Mouse (Mus musculus) intestine, embryonic 15.5 days (tissue): ENCODE data around the gene Hspb9. TPM values are rescaled to one million over a fixed set of nuclear protein-coding genes. Genes with fewer than 3 reads are reported as not detected.

Source experiments
- ATAC-seq: fragments of 200-750 bp; cut with Nextera tagmentation; 2 replicates; pipeline ENCODE4 v1.8.0; 2017; ENCODE audit warnings: moderate TSS enrichment, moderate library complexity
- H3K27ac ChIP-seq: fragments of 300-500 bp; sonication (generic); 2 replicates; pipeline ENCODE4 v1.5.1; 2015; ENCODE audit warnings: mild to moderate bottlenecking, inconsistent platforms
- H3K27me3 ChIP-seq: fragments of 300-500 bp; sonication (generic); replicated peaks from 2 replicates; pipeline ENCODE4 v1.6.1; 2015; ENCODE audit warnings: inconsistent platforms
- H3K36me3 ChIP-seq: fragments of 300-500 bp; sonication (generic); 2 replicates; pipeline ENCODE4 v1.6.1; 2015; ENCODE audit warnings: inconsistent platforms
- H3K4me1 ChIP-seq: fragments of 300-500 bp; sonication (generic); replicated peaks from 2 replicates; pipeline ENCODE4 v1.6.1; 2015; ENCODE audit warnings: inconsistent platforms
- H3K4me2 ChIP-seq: fragments of 300-500 bp; sonication (generic); replicated peaks from 2 replicates; pipeline ENCODE4 v1.6.1; 2015; ENCODE audit warnings: mild to moderate bottlenecking, inconsistent platforms
- H3K4me3 ChIP-seq: fragments of 300-500 bp; sonication (generic); replicated peaks from 2 replicates; pipeline ENCODE4 v1.5.1; 2015; ENCODE audit warnings: inconsistent platforms
- H3K9ac ChIP-seq: fragments of 300-500 bp; sonication (generic); 2 replicates; pipeline ENCODE4 v1.6.1; 2015; ENCODE audit warnings: inconsistent platforms
- H3K9me3 ChIP-seq: fragments of 300-500 bp; sonication (generic); 2 replicates; pipeline ENCODE4 v1.6.1; 2016; ENCODE audit warnings: inconsistent platforms
- WGBS: fragments of 180-500 bp; shearing (Covaris S2); methylation state at CpG from one replicate; pipeline ENCODE4 v1.1.7; 2015; 5-methylcytosine and 5-hydroxymethylcytosine counted together
- polyA plus RNA-seq: library from polyadenylated mRNA; unstranded; fragments of >200 nt; fragmentation: Nextera tagmentation; extraction: Ambion mirVana; gene quantifications from 2 replicates; pipeline ENCODE4 v1.2.1, GENCODE M21; 2015

Hspb9 gene
- polyA plus RNA-seq, 1 experiment from 2014 or later: 0.54 TPM

- Histone ChIP-seq H3K36me3 (no peaks in the 10 kb centered on the region), H3K9me3 (no peaks in the 10 kb centered on the region), H3K9ac (no peak overlapping the region), H3K4me1 (peaks cover 8% of the 10 kb centered on the region), H3K4me2 (no peak overlapping the region), H3K27me3 (peaks cover 16% of the 10 kb centered on the region), H3K27ac (no peak overlapping the region), H3K4me3 (no peak overlapping the region)
- no peak for ATAC-seq
- 89% methylated on average over 3 of the region's 3 CpGs for WGBS
These were observed 41.0 kb downstream of the Hspb9 start for GRCm38 (mm10) chr11:100754693-100755057.

DNA sequence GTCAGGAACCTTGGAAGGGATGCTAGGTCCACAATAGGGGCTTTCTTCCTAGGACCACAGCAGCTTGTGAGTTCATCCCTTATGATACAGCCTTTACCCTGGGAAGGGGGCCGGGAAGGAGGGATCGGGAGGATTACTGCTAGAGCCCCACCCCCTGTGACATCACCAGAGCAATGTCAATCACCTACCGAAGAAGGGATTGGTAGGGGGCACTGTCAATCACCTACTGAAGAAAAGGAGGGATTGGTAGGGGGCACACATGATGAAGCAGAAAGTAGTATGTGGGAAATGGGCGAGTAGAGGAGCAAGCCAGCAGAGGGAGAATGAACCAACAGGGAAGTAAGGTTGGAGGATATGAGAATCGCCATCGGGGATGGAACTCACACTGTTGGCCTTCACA lies 42.8 kb downstream of the Hspb9 start:
- Histone ChIP-seq H3K27me3 (peaks cover 19% of the 10 kb centered on the region), H3K4me3 (no peak overlapping the region), H3K27ac (no peak overlapping the region), H3K4me1 (peaks cover 13% of the 10 kb centered on the region), H3K9me3 (no peaks in the 10 kb centered on the region), H3K36me3 (no peaks in the 10 kb centered on the region), H3K9ac (no peak overlapping the region), H3K4me2 (no peak overlapping the region)
- ATAC-seq: no peak
- 56% methylated on average over 6 of the region's 6 CpGs for WGBS

DNA sequence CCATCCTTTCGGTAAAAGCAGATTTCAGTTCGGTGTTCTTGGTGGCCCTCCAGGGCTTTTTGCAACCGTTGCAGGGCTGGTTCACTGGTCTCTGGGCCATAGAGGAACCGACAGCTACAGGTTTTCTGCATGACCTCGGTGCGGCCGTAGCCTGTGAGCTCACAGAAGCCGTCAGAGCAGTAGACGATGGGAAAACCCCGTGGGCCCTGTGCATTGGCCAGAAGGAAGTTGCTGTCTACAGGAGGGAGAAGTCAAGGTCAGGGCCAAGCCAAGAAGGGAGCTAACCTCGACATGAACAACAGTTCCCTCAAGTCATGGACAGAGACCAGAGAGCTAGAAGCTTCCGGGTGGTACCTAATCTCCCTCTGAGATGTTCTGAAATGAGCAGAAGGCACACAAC lies 43.9 kb downstream of the Hspb9 start:
- Histone ChIP-seq H3K36me3 (no peaks in the 10 kb centered on the region), H3K9ac (no peak overlapping the region), H3K4me3 (no peak overlapping the region), H3K9me3 (no peaks in the 10 kb centered on the region), H3K4me1 (peaks cover 18% of the 10 kb centered on the region), H3K4me2 (no peak overlapping the region), H3K27ac (no peak overlapping the region), H3K27me3 (peaks cover 22% of the 10 kb centered on the region)
- 87% methylated on average over 12 of the region's 12 CpGs for WGBS
- no peak for ATAC-seq

- Histone ChIP-seq H3K9ac (no peak overlapping the region), H3K27me3 (peaks cover 28% of the 10 kb centered on the region), H3K27ac (no peak overlapping the region), H3K36me3 (no peaks in the 10 kb centered on the region), H3K4me3 (peak overlapping the region; percentile 33), H3K4me2 (peak overlapping the region; percentile 70), H3K9me3 (no peaks in the 10 kb centered on the region), H3K4me1 (peaks cover 18% of the 10 kb centered on the region)
- 2% methylated on average over 35 of the region's 35 CpGs for WGBS
- peak; percentile 50 for ATAC-seq
These were observed 45.3 kb downstream of the Hspb9 start for GRCm38 (mm10) chr11:100758707-100759610.

- WGBS: under 1% methylated on average over 51 of the region's 51 CpGs
- Histone ChIP-seq H3K27me3 (peaks cover 28% of the 10 kb centered on the region), H3K27ac (no peak within 1 kb of the TSS), H3K4me3 (peak within 1 kb of the TSS; percentile 33), H3K9me3 (no peaks in the 10 kb centered on the region), H3K4me1 (peaks cover 18% of the 10 kb centered on the region), H3K36me3 (no peaks in the 10 kb centered on the region), H3K4me2 (peak within 1 kb of the TSS; percentile 70), H3K9ac (no peak within 1 kb of the TSS)
- peak; percentile 36; the same call in 1 of the 2 replicates for ATAC-seq
These were observed 46.1 kb downstream of the Hspb9 start, which contains the start of gene Kcnh4 for GRCm38 (mm10) chr11:100759611-100760233. TSS of gene Kcnh4 (minus strand) at chr11:100759942.

GRCm38 (mm10) chr11:100761547-100762045 lies 47.9 kb downstream of the Hspb9 start:
- peak; percentile 81 for ATAC-seq
- WGBS: under 1% methylated on average over 27 of the region's 27 CpGs
- Histone ChIP-seq H3K4me1 (peaks cover 18% of the 10 kb centered on the region), H3K4me2 (peak overlapping the region; percentile 82), H3K4me3 (peak overlapping the region; percentile 42), H3K27me3 (peaks cover 28% of the 10 kb centered on the region), H3K36me3 (no peaks in the 10 kb centered on the region), H3K9me3 (no peaks in the 10 kb centered on the region), H3K9ac (peak overlapping the region; percentile 45), H3K27ac (no peak overlapping the region)

- Histone ChIP-seq H3K4me1 (peaks cover 18% of the 10 kb centered on the region), H3K27me3 (peaks cover 28% of the 10 kb centered on the region), H3K9me3 (no peaks in the 10 kb centered on the region), H3K36me3 (no peaks in the 10 kb centered on the region), H3K27ac (no peak within 1 kb of the TSS), H3K9ac (peak within 1 kb of the TSS; percentile 45), H3K4me3 (peak within 1 kb of the TSS; percentile 42), H3K4me2 (peak within 1 kb of the TSS; percentile 82)
- no peak for ATAC-seq
- WGBS: 83% methylated on average over 7 of the region's 7 CpGs
These were observed 49.2 kb downstream of the Hspb9 start, which contains the start of gene Hcrt for GRCm38 (mm10) chr11:100762831-100763230. TSS of gene Hcrt (minus strand) at chr11:100762931.

Other genes starting within 250 kb of the Hspb9 start
- 5.7 and 5.9 TPM in 2 replicates for gene Klhl11, start 241.1 kb upstream of the Hspb9 start, polyA plus RNA-seq
- gene Acly, start 185.8 kb upstream of the Hspb9 start, polyA plus RNA-seq: 146 and 153 TPM in 2 replicates
- 0.19 and 0.20 TPM in 2 replicates for gene Ttc25, start 168.2 kb upstream of the Hspb9 start, polyA plus RNA-seq
- 32.1 and 34.4 TPM in 2 replicates for gene Cnp, start 138.9 kb upstream of the Hspb9 start, polyA plus RNA-seq
- 57.6 and 65.0 TPM in 2 replicates for gene Nkiras2, start 94.6 kb upstream of the Hspb9 start, polyA plus RNA-seq
- gene Dnajc7, start 93.7 kb upstream of the Hspb9 start, polyA plus RNA-seq: 188 TPM in 2 replicates
- 0.11 TPM in 2 replicates for gene Zfp385c, start 21.4 kb upstream of the Hspb9 start, polyA plus RNA-seq
- gene Dhx58, start 9.6 kb upstream of the Hspb9 start, polyA plus RNA-seq: 2.7 and 3.2 TPM in 2 replicates
- gene Kat2a, start 1.4 kb upstream of the Hspb9 start, polyA plus RNA-seq: 48.2 and 51.9 TPM in 2 replicates
- gene Rab5c, start 24.4 kb downstream of the Hspb9 start, polyA plus RNA-seq: 26.1 and 26.3 TPM in 2 replicates
- gene Kcnh4, start 46.1 kb downstream of the Hspb9 start, polyA plus RNA-seq: 0.18 and 0.19 TPM in 2 replicates
- not detected in 2 replicates for gene Hcrt, start 49.1 kb downstream of the Hspb9 start, polyA plus RNA-seq
- gene Ghdc, start 57.1 kb downstream of the Hspb9 start, polyA plus RNA-seq: 4.7 and 6.7 TPM in 2 replicates
- 24.2 and 26.8 TPM in 2 replicates for gene Stat5b, start 136.9 kb downstream of the Hspb9 start, polyA plus RNA-seq
- 5.5 and 6.0 TPM in 2 replicates for gene Stat5a, start 145.5 kb downstream of the Hspb9 start, polyA plus RNA-seq
- gene Stat3, start 225.7 kb downstream of the Hspb9 start, polyA plus RNA-seq: 45.8 and 48.9 TPM in 2 replicates